Mouse (Mus musculus): ENCODE data around the gene Cx3cr1.

DNA sequence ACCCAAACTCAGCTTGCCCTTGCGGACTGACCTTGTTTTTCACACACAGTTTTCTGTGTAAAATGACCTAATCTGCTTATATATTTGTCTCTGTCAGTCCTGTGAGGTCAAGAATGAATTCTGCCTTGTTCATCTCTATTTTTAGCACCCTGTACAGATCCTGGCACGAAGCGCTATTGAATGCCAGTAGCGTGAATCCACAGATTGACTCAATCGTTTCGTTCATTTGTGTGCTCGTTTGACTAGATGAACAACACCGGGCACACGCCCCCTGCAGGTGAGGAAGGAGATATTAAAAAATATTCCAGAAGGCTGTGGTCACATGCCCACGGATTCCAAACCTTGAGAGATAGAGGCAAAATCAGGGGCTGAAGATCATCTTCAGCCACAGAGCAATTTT lies 58.1 kb downstream of the Cx3cr1 start:
- TF ChIP-seq CTCF (IDR thresholded peaks at IDR 0.05; ENCODE audit: low read depth, low read length) = no peak
- no peak for TF ChIP-seq POLR2A (IDR thresholded peaks at IDR 0.05; ENCODE audit: insufficient read depth, low read length)
- no peak for TF ChIP-seq EP300 (IDR thresholded peaks at IDR 0.05; ENCODE audit: insufficient read depth, low read depth, low read length)
